Mouse (Mus musculus): ENCODE results near the gene Upf3b. TPM values are rescaled to one million over a fixed set of nuclear protein-coding genes. Genes with fewer than 3 reads are reported as not detected.
A peak's percentile ranks its signal among the peaks of the same experiment; 100 is the strongest.
"Not testable (repeated sequence)": the region's sequence is repeated elsewhere in the genome, so short reads cannot be mapped to it uniquely, and the experiment has no call there.

Upf3b gene
- total RNA-seq, 1 experiment from 2014 or later, result 71.3 TPM

DNA sequence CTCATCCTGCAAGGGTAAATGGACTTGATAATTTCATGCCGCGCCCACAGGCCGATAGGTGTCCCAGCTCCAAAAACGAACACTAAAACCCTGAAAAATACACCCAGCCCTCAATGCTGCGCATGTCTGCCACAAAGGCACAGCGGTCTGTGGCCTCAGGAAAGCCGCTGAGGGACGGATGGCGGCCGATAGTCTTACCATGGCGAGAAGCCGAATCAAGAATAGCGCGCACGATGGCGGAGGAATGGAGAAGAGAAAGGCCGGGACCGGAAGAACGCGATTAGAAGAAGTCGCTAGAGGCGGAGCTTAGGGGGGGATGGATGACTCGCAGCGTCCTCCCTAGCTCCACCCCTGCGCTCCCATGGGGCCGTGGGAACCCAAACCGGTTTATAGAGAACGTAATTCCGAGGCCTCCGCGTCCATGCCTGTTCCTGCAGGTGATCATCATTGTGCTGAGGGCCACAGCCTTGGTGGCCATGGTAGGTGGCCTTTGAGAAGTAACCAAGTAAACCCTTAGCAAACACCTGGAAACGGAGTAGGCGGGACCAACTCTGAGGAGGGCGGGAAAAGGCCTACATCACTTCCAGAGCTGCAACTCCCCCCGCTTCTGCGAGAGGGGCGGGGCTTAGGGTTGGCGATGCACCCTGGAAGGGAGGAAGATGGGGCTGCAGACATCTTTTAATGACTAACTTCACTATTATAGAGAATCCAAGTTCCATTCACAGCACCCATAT is 25.0 kb downstream of the Upf3b start, which contains the start of gene Rpl39:
Gene Rpl39 (minus strand): TSS at position 476 of the 734 bp plus-strand sequence.
- peak; percentile 94 to 95 for ATAC-seq (replicated peaks in 1 of 2; ENCODE audit: insufficient read depth in 1 of 2, low FRiP score in 2 of 2, low TSS enrichment in 1 of 2, low read depth in 1 of 2, poor library complexity in 2 of 2, severe bottlenecking in 2 of 2)

GRCm38 (mm10) chrX:37084318-37084926 is 25.7 kb downstream of the Upf3b start:
- no peak for ATAC-seq (replicated peaks in 1 of 2; ENCODE audit: insufficient read depth in 1 of 2, low FRiP score in 2 of 2, low TSS enrichment in 1 of 2, low read depth in 1 of 2, poor library complexity in 2 of 2, severe bottlenecking in 2 of 2)

- no peak for ATAC-seq (replicated peaks in 1 of 2; ENCODE audit: insufficient read depth in 1 of 2, low FRiP score in 2 of 2, low TSS enrichment in 1 of 2, low read depth in 1 of 2, poor library complexity in 2 of 2, severe bottlenecking in 2 of 2)
Measured at GRCm38 (mm10) chrX:37081194-37081593, 28.9 kb downstream of the Upf3b start.

DNA sequence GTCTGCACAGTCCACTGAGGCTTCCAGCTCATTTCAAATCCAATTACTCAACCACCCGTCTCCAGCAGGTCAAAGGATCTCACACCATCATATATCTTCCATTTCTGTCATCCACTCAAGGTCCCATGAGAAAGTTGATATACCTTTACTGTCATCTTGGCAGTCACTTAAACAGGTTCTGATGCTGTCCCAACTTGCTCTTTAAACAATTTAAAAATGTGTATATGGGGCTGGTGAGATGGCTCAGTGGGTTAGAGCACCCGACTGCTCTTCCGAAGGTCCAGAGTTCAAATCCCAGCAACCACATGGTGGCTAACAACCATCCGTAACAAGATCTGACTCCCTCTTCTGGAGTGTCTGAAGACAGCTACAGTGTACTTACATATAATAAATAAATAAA is 29.8 kb downstream of the Upf3b start:
- ATAC-seq (replicated peaks in 1 of 2; ENCODE audit: insufficient read depth in 1 of 2, low FRiP score in 2 of 2, low TSS enrichment in 1 of 2, low read depth in 1 of 2, poor library complexity in 2 of 2, severe bottlenecking in 2 of 2), result not testable (repeated sequence)

DNA sequence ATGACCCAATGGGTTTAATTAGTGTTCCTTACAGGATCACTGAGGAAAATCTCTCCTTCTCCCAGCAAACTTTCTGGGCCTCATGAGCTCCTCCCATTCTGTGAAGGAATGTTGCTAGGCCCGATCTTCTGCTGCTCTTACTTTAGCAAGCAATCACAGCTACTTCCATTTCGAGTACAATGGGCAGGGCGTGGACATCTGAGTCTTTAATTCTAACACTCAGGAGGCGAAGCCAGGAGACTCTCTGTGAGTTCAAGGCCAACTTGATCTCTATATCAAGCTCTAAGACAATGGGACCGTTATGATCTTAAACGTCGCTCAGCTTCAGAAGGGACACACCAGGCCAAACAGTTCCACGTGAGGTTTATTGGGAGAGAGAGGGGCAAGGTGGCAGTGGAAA is 33.5 kb downstream of the Upf3b start:
- no peak for ATAC-seq (replicated peaks in 1 of 2; ENCODE audit: insufficient read depth in 1 of 2, low FRiP score in 2 of 2, low TSS enrichment in 1 of 2, low read depth in 1 of 2, poor library complexity in 2 of 2, severe bottlenecking in 2 of 2)

GRCm38 (mm10) chrX:37074262-37074892 is 35.7 kb downstream of the Upf3b start:
- ATAC-seq (replicated peaks in 1 of 2; ENCODE audit: insufficient read depth in 1 of 2, low FRiP score in 2 of 2, low TSS enrichment in 1 of 2, low read depth in 1 of 2, poor library complexity in 2 of 2, severe bottlenecking in 2 of 2), result peak in 1 of 2 experiments; percentile 72; a peak in 2 of 4 replicates

GRCm38 (mm10) chrX:37068766-37069165 is 41.4 kb downstream of the Upf3b start:
- ATAC-seq (replicated peaks in 1 of 2; ENCODE audit: insufficient read depth in 1 of 2, low FRiP score in 2 of 2, low TSS enrichment in 1 of 2, low read depth in 1 of 2, poor library complexity in 2 of 2, severe bottlenecking in 2 of 2), result no peak

GRCm38 (mm10) chrX:37067299-37067698 is 42.8 kb downstream of the Upf3b start:
- no peak for ATAC-seq (replicated peaks in 1 of 2; ENCODE audit: insufficient read depth in 1 of 2, low FRiP score in 2 of 2, low TSS enrichment in 1 of 2, low read depth in 1 of 2, poor library complexity in 2 of 2, severe bottlenecking in 2 of 2)

- ATAC-seq (replicated peaks in 1 of 2; ENCODE audit: insufficient read depth in 1 of 2, low FRiP score in 2 of 2, low TSS enrichment in 1 of 2, low read depth in 1 of 2, poor library complexity in 2 of 2, severe bottlenecking in 2 of 2), result no peak
Measured at GRCm38 (mm10) chrX:37063902-37064301, 46.2 kb downstream of the Upf3b start.

GRCm38 (mm10) chrX:37048890-37049823 is 61.0 kb downstream of the Upf3b start:
- peak in 1 of 2 experiments; percentile 30; a peak in 1 of 4 replicates for ATAC-seq (replicated peaks in 1 of 2; ENCODE audit: insufficient read depth in 1 of 2, low FRiP score in 2 of 2, low TSS enrichment in 1 of 2, low read depth in 1 of 2, poor library complexity in 2 of 2, severe bottlenecking in 2 of 2)

- ATAC-seq (replicated peaks in 1 of 2; ENCODE audit: insufficient read depth in 1 of 2, low FRiP score in 2 of 2, low TSS enrichment in 1 of 2, low read depth in 1 of 2, poor library complexity in 2 of 2, severe bottlenecking in 2 of 2), result peak; percentile 12 to 67; a peak in 1 of 4 replicates
Measured at GRCm38 (mm10) chrX:37048066-37048889, 61.8 kb downstream of the Upf3b start, which contains the start of gene Sowahd. Gene Sowahd, plus strand, starts transcription at chrX:37048845.

DNA sequence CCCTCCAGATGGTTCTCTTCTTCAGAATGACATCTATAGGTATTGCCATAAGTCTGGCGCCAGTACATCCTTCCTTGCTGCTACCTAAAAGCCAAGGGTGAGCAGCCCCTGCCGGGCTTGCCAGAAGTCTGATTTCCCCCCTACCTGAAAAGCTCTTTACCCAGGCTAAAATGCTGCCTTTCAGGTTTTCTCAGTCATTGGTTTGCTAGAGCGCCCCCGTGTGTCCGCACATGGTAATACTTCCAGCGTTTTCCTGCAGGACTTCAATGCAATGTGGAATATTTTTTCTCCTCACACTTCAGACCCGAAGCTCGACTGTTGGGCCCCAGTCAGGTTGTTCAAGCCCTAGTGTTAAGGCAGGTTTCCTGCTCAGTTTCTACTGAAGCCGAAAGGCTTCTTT is 67.4 kb downstream of the Upf3b start:
- 0 out of 4 replicates have a peak, but pooled peaks of 1 of the 2 experiments have one; percentile 17 for ATAC-seq (replicated peaks in 1 of 2; ENCODE audit: insufficient read depth in 1 of 2, low FRiP score in 2 of 2, low TSS enrichment in 1 of 2, low read depth in 1 of 2, poor library complexity in 2 of 2, severe bottlenecking in 2 of 2)

Other genes starting within 250 kb of the Upf3b start
- gene Ube2a, start 236.4 kb downstream of the Upf3b start, total RNA-seq (2017), result 10.0 and 12.4 TPM in 2 replicates
- gene C330007P06Rik, start 236.2 kb downstream of the Upf3b start, total RNA-seq (2017), result 72.4 and 76.5 TPM in 2 replicates
- gene Nkrf, start 207.4 kb downstream of the Upf3b start, total RNA-seq (2017), result 9.9 and 11.6 TPM in 2 replicates
- gene Sept6, start 118.5 kb downstream of the Upf3b start, total RNA-seq (2017), result 120 and 122 TPM in 2 replicates
- not detected in 2 replicates for gene Sowahd, start 61.5 kb downstream of the Upf3b start, total RNA-seq (2017)
- 5,658 and 5,878 TPM in 2 replicates for gene Rpl39, start 24.9 kb downstream of the Upf3b start, total RNA-seq (2017)
- gene Nkap, start 16.5 kb upstream of the Upf3b start, total RNA-seq (2017), result 35.7 and 47.8 TPM in 2 replicates
- gene Akap14, start 58.5 kb upstream of the Upf3b start, total RNA-seq (2017), result not detected in 2 replicates
- 40.3 and 70.0 TPM in 2 replicates for gene Ndufa1, start 80.8 kb upstream of the Upf3b start, total RNA-seq (2017)
- gene Rnf113a1, start 80.9 kb upstream of the Upf3b start, total RNA-seq (2017), result 1.0 and 1.9 TPM in 2 replicates
- gene Gm9, start 100.7 kb upstream of the Upf3b start, total RNA-seq (2017), result not detected in 2 replicates
- gene Rhox1, start 111.9 kb upstream of the Upf3b start, total RNA-seq (2017), result not detected in 2 replicates
- gene Rhox2a, start 134.7 kb upstream of the Upf3b start, total RNA-seq (2017), result not detected in 2 replicates
- gene Rhox3a, start 139.6 kb upstream of the Upf3b start, total RNA-seq (2017), result not detected in 2 replicates
- not detected in 2 replicates for gene Rhox4a, start 155.0 kb upstream of the Upf3b start, total RNA-seq (2017)

All from hematopoietic stem cell, adult 5-6 weeks (primary cell).